Mouse (Mus musculus): ENCODE measurements around the gene Cspg5.

Gene Cspg5

DNA sequence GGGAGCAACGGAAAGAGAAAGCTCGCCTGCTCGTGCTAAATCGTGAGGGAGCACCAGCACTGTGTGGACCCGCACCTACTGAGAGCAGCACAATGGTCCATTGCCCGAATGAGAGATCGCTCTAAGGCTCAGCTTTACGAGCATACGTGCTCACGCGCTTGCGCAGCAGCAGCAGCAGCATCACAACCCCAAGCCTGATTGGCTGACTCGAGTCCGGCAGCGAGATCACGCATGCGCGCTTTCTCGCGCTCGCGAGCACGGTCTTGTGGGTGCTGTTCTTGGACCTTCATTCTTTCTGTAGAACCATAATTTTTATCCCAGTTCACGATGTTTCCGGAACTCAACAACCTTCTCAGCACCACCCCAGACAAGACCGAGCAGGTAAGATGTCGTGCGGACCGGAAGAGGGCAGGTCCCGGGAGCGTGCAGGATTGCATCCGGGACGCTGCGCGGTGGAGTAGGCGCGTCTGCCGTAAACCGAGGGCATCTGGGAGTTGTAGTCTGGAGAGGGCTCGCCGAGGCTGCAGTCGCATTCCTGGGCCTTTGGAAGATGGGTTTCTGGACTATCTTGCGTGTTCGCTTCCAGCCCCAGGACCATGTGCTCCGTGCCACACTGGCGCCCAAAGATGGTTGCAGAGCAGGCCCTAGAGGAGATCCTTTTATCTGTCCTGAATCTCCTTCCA lies 61.5 kb downstream of the Cspg5 start, which contains the start of gene Elp6:
Gene Elp6 (plus strand): TSS at position 205 of the 683 bp plus-strand sequence.
- in situ Hi-C loops (cut with MboI; ENCODE audit: unreplicated experiment in 2 of 2) = loop anchor here in 1 of 2 experiments (5.0 kb wide), 1 partner anchor 102 kb away; the partner anchor contains the start of gene Ptpn23

DNA sequence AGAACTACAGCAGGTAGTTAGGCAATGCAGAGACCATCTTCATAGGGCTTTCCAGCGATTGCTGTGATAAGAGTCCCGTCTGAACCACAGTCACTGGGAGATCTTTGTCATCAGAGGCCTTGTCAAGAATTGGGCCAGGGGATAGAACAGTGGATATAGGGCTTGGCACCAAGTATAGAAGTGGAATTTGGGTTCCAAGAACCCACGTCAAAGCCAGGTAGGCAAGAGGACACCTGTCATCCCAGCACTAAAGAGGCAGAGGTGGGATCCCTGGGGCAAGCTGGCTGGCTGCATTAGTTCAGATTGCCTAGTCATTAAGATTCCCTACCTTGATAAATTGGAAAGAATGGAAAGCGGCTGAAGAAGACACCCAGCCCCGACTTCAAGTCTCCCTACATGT lies 62.8 kb downstream of the Cspg5 start:
- in situ Hi-C loops (cut with MboI; ENCODE audit: unreplicated experiment in 2 of 2) = loop anchor here in 1 of 2 experiments (5.0 kb wide), 1 partner anchor 101 kb away; the partner anchor contains the start of gene Ptpn23

All from v-Abl transformed pro-B cells (cell line).